18 mouse cellular contexts compared by ENCODE assay signal in the genomic region with DNA sequence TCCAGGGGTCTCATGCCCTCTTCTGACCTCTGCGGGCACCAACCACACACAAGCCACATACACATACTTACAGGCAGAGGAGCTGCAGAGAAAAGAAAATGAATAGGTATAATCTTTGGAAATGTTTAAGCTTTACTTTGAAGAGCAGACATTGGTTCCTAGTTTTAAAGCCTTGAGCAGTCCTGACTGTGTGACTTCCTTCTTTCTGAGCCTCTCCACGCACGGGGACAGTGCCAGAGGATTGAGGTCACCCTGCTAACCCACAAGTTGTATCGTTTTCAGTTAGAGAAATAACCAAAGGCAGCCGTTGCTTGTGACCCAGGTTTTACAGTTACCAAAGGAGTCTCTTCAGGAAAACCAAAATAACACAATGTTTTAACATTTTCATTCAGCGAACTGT.
"Had no signal": no experiment of that assay in that cellular context is flagged by ENCODE, and none has a peak within 500 bp of the region (broad histone marks: within the 10 kb centered on the region; RNA-seq: fewer than 3 reads in every experiment).

No protein-coding gene starts in this region.

- H3K4me1 ChIP-seq: liver, embryonic 13.5 days; neural tube, embryonic 15.5 days had no signal

- H3K27ac ChIP-seq: kidney, postnatal 0 days; layer of hippocampus, adult 2 months; left cerebral cortex, adult 2 months; liver, embryonic 13.5 days; neural tube, embryonic 12.5 days; neural tube, embryonic 15.5 days had no signal

- H3K9ac ChIP-seq: liver, embryonic 13.5 days; neural tube, embryonic 12.5 days; neural tube, embryonic 15.5 days had no signal

- H3K27me3 ChIP-seq: liver, embryonic 13.5 days; neural tube, embryonic 12.5 days; neural tube, embryonic 15.5 days had no signal

- DNase-seq: kidney, adult 2 months; kidney, postnatal 25 days; layer of hippocampus, postnatal 36 days; liver, embryonic 13.5 days; lung, adult 2 months; lung, postnatal 14 days; lung, postnatal 4 days; midbrain, embryonic 14.5 days; right cerebral cortex, adult 18-20 months; right cerebral cortex, postnatal 14 days; spleen, adult 18-20 months; thymus, adult 18-20 months; thymus, postnatal 36 days had no signal

- H3K4me3 ChIP-seq: layer of hippocampus, adult 2 months; left cerebral cortex, adult 2 months; liver, embryonic 13.5 days; neural tube, embryonic 12.5 days; neural tube, embryonic 15.5 days had no signal

- H3K9me3 ChIP-seq: liver, embryonic 13.5 days; neural tube, embryonic 12.5 days; neural tube, embryonic 15.5 days had no signal
